Mouse (Mus musculus): ENCODE data around the gene Ubxn1.

GRCm38 (mm10) chr19:8831262-8831661 lies 40.0 kb upstream of the Ubxn1 start:
- TF ChIP-seq POLR2A (IDR thresholded peaks at IDR 0.05; ENCODE audit: borderline replicate concordance, extremely low read depth, low read depth, low read length) (no peak), CTCF (IDR thresholded peaks at IDR 0.05; ENCODE audit: insufficient read depth, low read length) (no peak)

Data from lung, adult 2 months (tissue).